Mouse (Mus musculus): ENCODE data around the gene Gas2l1. TPM values are rescaled to one million over a fixed set of nuclear protein-coding genes. Genes with fewer than 3 reads are reported as not detected.
A peak's percentile ranks its signal among the peaks of the same experiment; 100 is the strongest.

Gene Gas2l1
- total and polyA plus RNA-seq, 3 experiments, result 41.1 to 89.0 TPM; not detected in 1

DNA sequence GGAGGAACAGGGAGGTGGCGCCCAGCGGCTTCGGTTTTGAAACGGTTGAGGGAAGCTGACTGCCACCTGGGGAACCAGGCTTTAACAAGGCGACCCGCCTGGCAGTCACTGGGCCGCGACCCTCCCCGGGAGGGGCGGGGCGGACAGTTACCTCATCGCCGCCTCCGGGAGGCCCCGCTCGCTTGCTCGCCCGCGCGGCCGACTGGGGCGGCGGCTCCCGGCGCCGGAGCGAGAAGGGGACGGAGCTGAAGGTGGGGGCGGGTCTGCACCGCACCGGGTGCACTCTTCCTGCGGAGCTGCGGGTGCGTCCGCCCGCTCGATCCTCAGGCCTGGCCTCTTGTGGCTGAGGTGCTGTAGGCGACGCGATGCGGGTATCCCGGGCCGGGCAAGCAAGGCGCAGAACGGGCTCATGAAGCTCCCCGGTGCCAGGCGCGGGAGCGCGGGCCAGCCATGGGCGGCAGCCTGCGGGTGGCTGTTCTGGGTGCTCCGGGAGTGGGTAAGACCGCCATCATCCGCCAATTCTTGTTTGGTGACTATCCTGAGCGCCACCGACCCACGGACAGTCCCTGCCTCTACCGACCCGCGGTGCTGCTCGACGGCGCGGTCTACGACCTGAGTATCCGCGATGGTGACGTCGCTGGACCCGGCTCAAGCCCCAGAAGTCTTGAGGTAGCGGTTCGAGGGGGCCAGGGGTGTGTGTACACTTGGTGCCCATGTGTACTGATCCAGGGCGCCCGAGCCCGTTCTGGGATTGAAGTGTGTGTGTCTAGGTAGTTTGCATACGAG lies 7.1 kb downstream of the Gas2l1 start, which contains the start of gene Rasl10a:
Gene Rasl10a, plus strand, starts transcription at position 273 of the 786 bp plus-strand sequence.
- H3K4me3 ChIP-seq (ENCODE audit: control insufficient read depth in 1 of 2, insufficient read depth in 1 of 2, low read depth in 2 of 2, low read length in 2 of 2), result peak within 1 kb of the TSS; percentile 54 to 64

DNA sequence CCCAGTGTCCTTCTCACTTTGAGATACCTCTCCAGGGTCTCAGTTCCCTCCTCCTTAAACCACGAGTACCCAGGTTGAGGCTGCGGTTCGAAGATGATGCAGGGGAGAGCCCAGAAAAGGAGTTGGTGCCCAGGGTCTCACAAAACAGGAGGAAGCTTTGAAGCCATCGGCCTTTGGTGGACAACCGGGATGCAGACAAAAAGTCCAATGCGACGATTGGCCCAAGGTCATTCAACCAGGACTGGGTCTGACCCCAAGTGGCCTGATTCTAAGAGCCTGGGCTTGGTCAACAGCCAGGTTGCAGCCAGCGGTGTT lies 7.6 kb downstream of the Gas2l1 start:
- H3K27me3 ChIP-seq (ENCODE audit: control insufficient read depth in 1 of 2, insufficient read depth in 2 of 2, low read length in 2 of 2), result peaks cover 9 to 14% of the 10 kb centered on the region in 2 experiments
- H3K9ac ChIP-seq (ENCODE audit: control insufficient read depth, low read depth, low read length, poor library complexity, severe bottlenecking), result no peak overlapping the region; the same call in 1 of the 2 replicates
- H3K36me3 ChIP-seq (ENCODE audit: control insufficient read depth in 1 of 2, insufficient read depth in 2 of 2, low read length in 2 of 2), result no peaks in the 10 kb centered on the region; a peak in 1 of 4 replicates
- DNase-seq (ENCODE audit: low read depth, low spot score), result no peak
- H3K79me2 ChIP-seq (ENCODE audit: control insufficient read depth, insufficient read depth, low read length, poor library complexity), result no peaks in the 10 kb centered on the region
- no peak for TF ChIP-seq RCOR1 (IDR thresholded peaks at IDR 0.05; ENCODE audit: low read depth, low read length)
- TF ChIP-seq NELFE (IDR thresholded peaks at IDR 0.05; ENCODE audit: low read depth, low read length), result no peak
- TF ChIP-seq MAX (IDR thresholded peaks at IDR 0.05; ENCODE audit: low read length), result no peak
- TF ChIP-seq ZNF384 (IDR thresholded peaks at IDR 0.05; ENCODE audit: low read depth, low read length), result no peak
- 0 out of 2 replicates have a peak, but pooled peaks have one; percentile 8 for TF ChIP-seq ZMIZ1 (IDR thresholded peaks at IDR 0.05; ENCODE audit: low read depth, low read length)
- no peak overlapping the region for H3K27ac ChIP-seq (ENCODE audit: control insufficient read depth, low read depth, low read length)
- no peaks in the 10 kb centered on the region for H3K9me3 ChIP-seq (replicated peaks; ENCODE audit: insufficient read depth, low read length)
- H3K4me3 ChIP-seq (ENCODE audit: control insufficient read depth in 1 of 2, insufficient read depth in 1 of 2, low read depth in 2 of 2, low read length in 2 of 2), result peak overlapping the region; percentile 54 to 64; a peak in 3 of 4 replicates
- peaks cover 0 to 4% of the 10 kb centered on the region in 2 experiments; a peak in 1 of 4 replicates for H3K4me1 ChIP-seq (ENCODE audit: control insufficient read depth in 1 of 2, insufficient read depth in 2 of 2, low read length in 2 of 2)

More for the DNA sequence above, 7.1 kb downstream of the Gas2l1 start, which contains the start of gene Rasl10a:
- H3K79me2 ChIP-seq (ENCODE audit: control insufficient read depth, insufficient read depth, low read length, poor library complexity), result no peaks in the 10 kb centered on the region
- H3K9ac ChIP-seq (ENCODE audit: control insufficient read depth, low read depth, low read length, poor library complexity, severe bottlenecking), result peak within 1 kb of the TSS; percentile 26
- peak; percentile 50 for DNase-seq (ENCODE audit: low read depth, low spot score)
- no peak within 1 kb of the TSS for H3K27ac ChIP-seq (ENCODE audit: control insufficient read depth, low read depth, low read length)
- H3K36me3 ChIP-seq (ENCODE audit: control insufficient read depth in 1 of 2, insufficient read depth in 2 of 2, low read length in 2 of 2), result no peaks in the 10 kb centered on the region; a peak in 1 of 4 replicates
- H3K4me1 ChIP-seq (ENCODE audit: control insufficient read depth in 1 of 2, insufficient read depth in 2 of 2, low read length in 2 of 2), result peaks cover 0 to 4% of the 10 kb centered on the region in 2 experiments; a peak in 1 of 4 replicates
- peaks cover 9 to 14% of the 10 kb centered on the region in 2 experiments for H3K27me3 ChIP-seq (ENCODE audit: control insufficient read depth in 1 of 2, insufficient read depth in 2 of 2, low read length in 2 of 2)
- H3K9me3 ChIP-seq (replicated peaks; ENCODE audit: insufficient read depth, low read length), result no peaks in the 10 kb centered on the region
- TF ChIP-seq ZMIZ1 (IDR thresholded peaks at IDR 0.05; ENCODE audit: low read depth, low read length), result 0 out of 2 replicates have a peak, but pooled peaks have one; percentile 14
- TF ChIP-seq POLR2A (IDR thresholded peaks at IDR 0.05; ENCODE audit: control insufficient read depth in 1 of 2, insufficient read depth in 1 of 2, low read depth in 1 of 2, low read length in 2 of 2, poor library complexity in 1 of 2), result 0 out of 4 replicates have a peak, but pooled peaks of 1 of the 2 experiments have one; percentile 22
- no peak for TF ChIP-seq GABPA (IDR thresholded peaks at IDR 0.05; ENCODE audit: low read depth, low read length)

DNA sequence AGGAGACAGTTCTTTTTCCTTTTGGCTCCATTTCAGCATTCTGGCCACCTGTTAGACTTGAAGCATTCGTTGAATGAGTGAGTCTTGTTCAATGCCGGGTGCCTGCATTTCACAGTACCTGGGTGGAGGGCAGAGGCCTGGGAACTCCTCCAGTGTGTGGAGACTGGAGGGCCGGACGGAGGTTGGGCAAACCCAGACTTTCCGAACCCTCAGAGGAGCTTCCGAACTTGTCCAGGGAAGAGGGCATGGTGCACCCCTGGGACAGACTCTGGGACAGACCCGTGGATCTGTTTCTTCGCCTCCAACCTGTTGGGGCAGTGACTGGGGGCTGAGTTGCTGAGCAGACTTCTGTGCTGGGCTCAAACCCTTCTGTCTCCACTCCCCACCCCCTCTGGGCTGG lies 8.1 kb downstream of the Gas2l1 start:
- no peaks in the 10 kb centered on the region for H3K9me3 ChIP-seq (replicated peaks; ENCODE audit: insufficient read depth, low read length)
- no peak for TF ChIP-seq RAD21 (IDR thresholded peaks at IDR 0.05; ENCODE audit: low read depth, low read length)
- TF ChIP-seq BHLHE40 (IDR thresholded peaks at IDR 0.05; ENCODE audit: borderline replicate concordance, low read depth, low read length), result no peak
- TF ChIP-seq MAZ (IDR thresholded peaks at IDR 0.05; ENCODE audit: low read depth, low read length), result no peak
- no peak for TF ChIP-seq UBTF (IDR thresholded peaks at IDR 0.05; ENCODE audit: borderline replicate concordance, insufficient read depth, low read depth, low read length)
- TF ChIP-seq MAFK (IDR thresholded peaks at IDR 0.05; ENCODE audit: borderline replicate concordance, low read depth, low read length), result no peak
- TF ChIP-seq ZMIZ1 (IDR thresholded peaks at IDR 0.05; ENCODE audit: low read depth, low read length), result no peak
- TF ChIP-seq NELFE (IDR thresholded peaks at IDR 0.05; ENCODE audit: low read depth, low read length), result no peak
- TF ChIP-seq CTCF (IDR thresholded peaks at IDR 0.05 in 2 of 3, conservative IDR thresholded peaks at IDR 0.05 in 1 of 3; ENCODE audit: control insufficient read depth in 1 of 3, insufficient read depth in 1 of 3, low read depth in 2 of 3, low read length in 3 of 3, poor library complexity in 1 of 3, severe bottlenecking in 1 of 3), result no peak
- no peak for TF ChIP-seq SIN3A (IDR thresholded peaks at IDR 0.05; ENCODE audit: low read length)
- no peak for TF ChIP-seq HCFC1 (IDR thresholded peaks at IDR 0.05; ENCODE audit: low read depth, low read length)
- TF ChIP-seq CHD2 (IDR thresholded peaks at IDR 0.05; ENCODE audit: low read length), result no peak
- peaks cover 9 to 14% of the 10 kb centered on the region in 2 experiments for H3K27me3 ChIP-seq (ENCODE audit: control insufficient read depth in 1 of 2, insufficient read depth in 2 of 2, low read length in 2 of 2)
- H3K4me1 ChIP-seq (ENCODE audit: control insufficient read depth in 1 of 2, insufficient read depth in 2 of 2, low read length in 2 of 2), result peaks cover 0 to 4% of the 10 kb centered on the region in 2 experiments; a peak in 1 of 4 replicates
- DNase-seq (ENCODE audit: low read depth, low spot score), result no peak
- H3K79me2 ChIP-seq (ENCODE audit: control insufficient read depth, insufficient read depth, low read length, poor library complexity), result no peaks in the 10 kb centered on the region
- no peak overlapping the region for H3K4me3 ChIP-seq (ENCODE audit: control insufficient read depth in 1 of 2, insufficient read depth in 1 of 2, low read depth in 2 of 2, low read length in 2 of 2)
- no peaks in the 10 kb centered on the region; a peak in 1 of 4 replicates for H3K36me3 ChIP-seq (ENCODE audit: control insufficient read depth in 1 of 2, insufficient read depth in 2 of 2, low read length in 2 of 2)
- H3K9ac ChIP-seq (ENCODE audit: control insufficient read depth, low read depth, low read length, poor library complexity, severe bottlenecking), result no peak overlapping the region
- H3K27ac ChIP-seq (ENCODE audit: control insufficient read depth, low read depth, low read length), result no peak overlapping the region
